Mouse (Mus musculus) lung, postnatal 0 days (tissue): Measurements from ENCODE around the gene Serpina6.

Experiments used
- CTCF ChIP-seq: IDR thresholded peaks from 2 replicates; pipeline ENCODE4 v1.5.1; 2016; ENCODE audit warnings: antibody characterized with exemption, mild to moderate bottlenecking
- EP300 ChIP-seq: IDR thresholded peaks from 2 replicates; pipeline ENCODE4 v1.6.1; 2016; ENCODE audit warnings: antibody characterized with exemption, mild to moderate bottlenecking, control low read depth

GRCm38 (mm10) chr12:103695429-103695828, 38.4 kb upstream of the Serpina6 start, which contains the start of gene Serpina1f:
- no peak for TF ChIP-seq EP300
- TF ChIP-seq CTCF, result no peak
